Mouse (Mus musculus) macrophage (primary cell): ENCODE data around the gene Adam21. TPM values are rescaled to one million over a fixed set of nuclear protein-coding genes. Genes with fewer than 3 reads are reported as not detected.
"Not testable (repeated sequence)": the region's sequence is repeated elsewhere in the genome, so short reads cannot be mapped to it uniquely, and the experiment has no call there.

Experiments
- H3K27ac ChIP-seq: fragments of 350-480 bp; formaldehyde crosslinking; 2 replicates; pipeline ENCODE4 v1.9.0; 2021
- H3K36me3 ChIP-seq: fragments of 350-480 bp; formaldehyde crosslinking; 2 replicates; pipeline ENCODE4 v1.9.0; 2021; ENCODE audit errors: inconsistent target
- H3K4me3 ChIP-seq: fragments of 350-480 bp; formaldehyde crosslinking; 2 replicates; pipeline ENCODE4 v1.9.0; 2021; ENCODE audit errors: inconsistent target
- H3K79me2 ChIP-seq: fragments of 350-480 bp; formaldehyde crosslinking; 2 replicates; pipeline ENCODE4 v1.9.0; 2021; ENCODE audit errors: inconsistent target
- WGBS: methylation state at CpG from one replicate; pipeline ENCODE4 v1.1.7; 2026; ENCODE audit warnings: inconsistent platforms; ENCODE audit not compliant: missing documents; 5-methylcytosine and 5-hydroxymethylcytosine counted together
- polyA plus RNA-seq: library from polyadenylated mRNA; stranded (reverse); fragments of 250-400 nt; gene quantifications from 3 replicates; pipeline ENCODE4 v1.2.4, GENCODE M21; 2018; ENCODE audit warnings: inconsistent platforms

The Adam21 gene
- polyA plus RNA-seq, 1 experiment from 2014 or later: 0.04 TPM

- H3K36me3 ChIP-seq, H3K4me3 ChIP-seq, H3K27ac ChIP-seq: not testable (repeated sequence)
- 100% methylated on average over 3 of the region's 8 CpGs for WGBS
- H3K79me2 ChIP-seq: peaks cover 71% of the 10 kb centered on the region
Observed at GRCm38 (mm10) chr12:81530587-81530986, 37.7 kb downstream of the Adam21 start.

Other genes with a start within 250 kb of the Adam21 start
- not detected in 3 replicates for gene Slc8a3, start 235.3 kb downstream of the Adam21 start, polyA plus RNA-seq
- gene Gm4787, start 189.0 kb downstream of the Adam21 start, polyA plus RNA-seq: 0.24 to 0.38 TPM (median 0.27 TPM) in 3 replicates
- 0.24 to 0.29 TPM (median 0.25 TPM) in 3 replicates for gene Adam4, start 146.5 kb downstream of the Adam21 start, polyA plus RNA-seq
- gene Cox16, start 83.3 kb downstream of the Adam21 start, polyA plus RNA-seq: 69.6 to 85.4 TPM (median 80.5 TPM) in 3 replicates
- gene Gm20498, start 35.6 kb downstream of the Adam21 start, polyA plus RNA-seq: 3.1 to 6.0 TPM (median 4.3 TPM) in 3 replicates
- gene Synj2bp, start 35.6 kb downstream of the Adam21 start, polyA plus RNA-seq: 20.4 to 32.5 TPM (median 20.7 TPM) in 3 replicates
- gene Med6, start 26.5 kb upstream of the Adam21 start, polyA plus RNA-seq: 26.4 to 35.2 TPM (median 31.3 TPM) in 3 replicates
- 0.20 TPM in 1 of 3 replicates, not detected in the others for gene Ttc9, start 62.8 kb upstream of the Adam21 start, polyA plus RNA-seq
- 2.1 to 3.5 TPM (median 2.4 TPM) in 3 replicates for gene Map3k9, start 212.7 kb upstream of the Adam21 start, polyA plus RNA-seq